Mouse (Mus musculus): ENCODE results near the gene Otoa. TPM values are rescaled to one million over a fixed set of nuclear protein-coding genes. Genes with fewer than 3 reads are reported as not detected.

Gene Otoa
- polyA plus RNA-seq, 1 experiment from 2014 or later: 0.04 TPM

DNA sequence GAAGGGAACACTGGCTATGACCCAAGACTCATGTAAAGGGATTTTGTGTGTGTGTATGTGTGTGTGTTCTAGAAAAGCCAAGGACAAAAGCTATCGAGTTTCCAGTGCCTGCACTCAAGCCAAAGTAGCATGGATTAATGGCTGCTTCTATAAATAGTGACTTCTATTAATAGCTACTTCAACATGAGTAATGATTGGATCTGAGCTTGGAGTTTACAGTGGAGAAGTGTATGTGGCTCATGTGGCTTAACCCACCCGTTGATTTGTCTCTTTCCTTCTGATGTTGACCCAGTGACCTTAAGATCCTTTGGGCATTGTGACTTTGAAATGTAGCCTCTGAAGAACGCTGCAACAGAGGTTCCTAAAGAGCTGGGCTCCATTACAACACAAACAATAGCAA is 29.9 kb downstream of the Otoa start:
- Histone ChIP-seq H3K4me2 (ENCODE audit: low read depth, low read length) (no peak overlapping the region), H3K27me3 (ENCODE audit: insufficient read depth, low read length) (no peaks in the 10 kb centered on the region), H3K4me1 (ENCODE audit: insufficient read depth) (no peaks in the 10 kb centered on the region), H3K36me3 (replicated peaks; ENCODE audit: insufficient read depth, low read length) (no peaks in the 10 kb centered on the region), H3K27ac (ENCODE audit: low read depth) (no peak overlapping the region), H3K9me3 (ENCODE audit: low read length) (no peaks in the 10 kb centered on the region), H3K9ac (replicated peaks) (no peak overlapping the region), H3K4me3 (ENCODE audit: low read depth, low read length) (no peak overlapping the region)
- TF ChIP-seq CTCF (IDR thresholded peaks at IDR 0.05; ENCODE audit: low read depth): no peak
- no peak for TF ChIP-seq EP300 (IDR thresholded peaks at IDR 0.05; ENCODE audit: low read depth)
- WGBS (ENCODE audit: insufficient replicate concordance): 48% methylated on average over 3 of the region's 3 CpGs
- ATAC-seq: no peak
- no peak for DNase-seq

GRCm38 (mm10) chr7:121111762-121112161 is 30.3 kb downstream of the Otoa start:
- H3K4me1 ChIP-seq (ENCODE audit: insufficient read depth): no peaks in the 10 kb centered on the region
- H3K9me3 ChIP-seq (ENCODE audit: low read length): no peaks in the 10 kb centered on the region
- TF ChIP-seq EP300 (IDR thresholded peaks at IDR 0.05; ENCODE audit: low read depth) (no peak), CTCF (IDR thresholded peaks at IDR 0.05; ENCODE audit: low read depth) (no peak)
- no peak for ATAC-seq
- no peak overlapping the region for H3K4me3 ChIP-seq (ENCODE audit: low read depth, low read length)
- H3K4me2 ChIP-seq (ENCODE audit: low read depth, low read length): no peak overlapping the region
- H3K9ac ChIP-seq (replicated peaks): no peak overlapping the region
- DNase-seq: no peak
- H3K27ac ChIP-seq (ENCODE audit: low read depth): no peak overlapping the region
- H3K36me3 ChIP-seq (replicated peaks; ENCODE audit: insufficient read depth, low read length): no peaks in the 10 kb centered on the region
- WGBS (ENCODE audit: insufficient replicate concordance): 32% methylated on average over 3 of the region's 3 CpGs
- H3K27me3 ChIP-seq (ENCODE audit: insufficient read depth, low read length): no peaks in the 10 kb centered on the region

DNA sequence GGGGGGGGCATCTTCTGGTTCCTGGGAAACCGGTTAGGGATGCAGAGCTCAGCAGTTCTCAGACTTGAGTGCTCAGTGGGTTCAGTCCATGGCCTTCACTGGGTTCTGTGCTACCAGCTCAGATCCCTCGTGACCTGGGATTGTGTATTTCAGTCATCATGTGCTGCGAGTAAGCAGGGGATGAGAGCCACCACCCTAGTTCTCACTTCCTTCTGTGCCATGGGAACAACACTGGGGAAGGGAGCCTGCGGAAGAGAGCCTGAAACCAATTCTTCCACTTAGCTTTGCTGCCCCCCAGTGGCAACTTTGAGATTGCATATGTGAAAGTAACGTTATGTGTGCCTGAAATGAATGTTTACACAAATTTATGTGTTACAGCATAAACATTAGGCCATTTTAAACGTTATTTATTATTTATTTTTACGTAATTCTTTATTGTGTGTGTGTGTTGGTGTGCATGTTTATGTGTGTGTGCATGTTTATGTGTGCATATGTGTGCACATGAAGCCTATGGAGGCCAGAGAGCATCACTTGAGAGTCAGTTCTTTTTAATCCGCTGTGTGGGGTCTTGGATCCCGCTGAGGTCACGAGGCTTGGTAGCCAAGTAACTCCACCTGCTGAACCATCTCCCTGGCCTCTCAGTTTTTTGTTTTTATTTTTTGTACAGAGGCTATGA is 38.8 kb downstream of the Otoa start:
- Histone ChIP-seq H3K4me1 (ENCODE audit: insufficient read depth) (no peaks in the 10 kb centered on the region), H3K36me3 (replicated peaks; ENCODE audit: insufficient read depth, low read length) (no peaks in the 10 kb centered on the region), H3K27me3 (ENCODE audit: insufficient read depth, low read length) (no peaks in the 10 kb centered on the region), H3K27ac (ENCODE audit: low read depth) (no peak overlapping the region), H3K9ac (replicated peaks) (no peak overlapping the region), H3K4me3 (ENCODE audit: low read depth, low read length) (no peak overlapping the region), H3K9me3 (ENCODE audit: low read length) (no peaks in the 10 kb centered on the region), H3K4me2 (ENCODE audit: low read depth, low read length) (no peak overlapping the region)
- peak; percentile 56 for ATAC-seq
- 12% methylated on average over 10 of the region's 10 CpGs for WGBS (ENCODE audit: insufficient replicate concordance)
- TF ChIP-seq EP300 (IDR thresholded peaks at IDR 0.05; ENCODE audit: low read depth) (no peak), CTCF (IDR thresholded peaks at IDR 0.05; ENCODE audit: low read depth) (peak; percentile 91)
- peak; percentile 84 for DNase-seq

DNA sequence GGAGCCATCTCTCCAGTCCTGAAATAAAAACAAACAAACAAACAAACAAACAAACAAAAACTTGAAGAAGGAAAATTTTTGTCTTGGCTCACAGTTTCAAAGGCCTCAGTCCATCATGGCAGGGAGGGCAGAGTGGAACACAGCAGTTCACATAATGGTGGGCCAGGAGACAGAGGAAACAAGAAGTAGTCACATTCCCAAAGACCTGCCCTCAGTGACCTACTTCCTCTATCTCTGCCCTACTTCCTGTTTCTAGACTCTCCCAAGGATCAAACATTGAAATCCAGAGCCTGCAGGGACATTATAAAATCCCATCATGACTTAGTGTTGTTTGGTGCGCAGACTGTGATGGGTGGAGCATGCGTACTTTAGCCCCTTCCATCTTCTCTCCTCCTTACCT is 49.4 kb downstream of the Otoa start:
- Histone ChIP-seq H3K4me3 (ENCODE audit: low read depth, low read length) (no peak overlapping the region), H3K27me3 (ENCODE audit: insufficient read depth, low read length) (no peaks in the 10 kb centered on the region), H3K9me3 (ENCODE audit: low read length) (no peaks in the 10 kb centered on the region), H3K27ac (ENCODE audit: low read depth) (no peak overlapping the region), H3K4me1 (ENCODE audit: insufficient read depth) (no peaks in the 10 kb centered on the region), H3K4me2 (ENCODE audit: low read depth, low read length) (no peak overlapping the region), H3K9ac (replicated peaks) (no peak overlapping the region), H3K36me3 (replicated peaks; ENCODE audit: insufficient read depth, low read length) (no peaks in the 10 kb centered on the region)
- ATAC-seq (no peak), DNase-seq (no peak)
- WGBS (ENCODE audit: insufficient replicate concordance): 95% methylated on average over 2 of the region's 2 CpGs
- TF ChIP-seq CTCF (IDR thresholded peaks at IDR 0.05; ENCODE audit: low read depth): no peak
- no peak for TF ChIP-seq EP300 (IDR thresholded peaks at IDR 0.05; ENCODE audit: low read depth)

- no peaks in the 10 kb centered on the region for H3K9me3 ChIP-seq (ENCODE audit: low read length)
- H3K36me3 ChIP-seq (replicated peaks; ENCODE audit: insufficient read depth, low read length): no peaks in the 10 kb centered on the region
- no peak overlapping the region for H3K4me3 ChIP-seq (ENCODE audit: low read depth, low read length)
- H3K9ac ChIP-seq (replicated peaks): no peak overlapping the region
- WGBS (ENCODE audit: insufficient replicate concordance): 72% methylated on average over 5 of the region's 5 CpGs
- DNase-seq: no peak
- H3K27me3 ChIP-seq (ENCODE audit: insufficient read depth, low read length): 0 out of 2 replicates have a peak, but pooled peaks cover 3% of the 10 kb centered on the region
- no peaks in the 10 kb centered on the region for H3K4me1 ChIP-seq (ENCODE audit: insufficient read depth)
- H3K4me2 ChIP-seq (ENCODE audit: low read depth, low read length): no peak overlapping the region
- TF ChIP-seq EP300 (IDR thresholded peaks at IDR 0.05; ENCODE audit: low read depth) (no peak), CTCF (IDR thresholded peaks at IDR 0.05; ENCODE audit: low read depth) (no peak)
- ATAC-seq: no peak
- H3K27ac ChIP-seq (ENCODE audit: low read depth): no peak overlapping the region
These were observed 59.8 kb downstream of the Otoa start for GRCm38 (mm10) chr7:121141274-121141673.

DNA sequence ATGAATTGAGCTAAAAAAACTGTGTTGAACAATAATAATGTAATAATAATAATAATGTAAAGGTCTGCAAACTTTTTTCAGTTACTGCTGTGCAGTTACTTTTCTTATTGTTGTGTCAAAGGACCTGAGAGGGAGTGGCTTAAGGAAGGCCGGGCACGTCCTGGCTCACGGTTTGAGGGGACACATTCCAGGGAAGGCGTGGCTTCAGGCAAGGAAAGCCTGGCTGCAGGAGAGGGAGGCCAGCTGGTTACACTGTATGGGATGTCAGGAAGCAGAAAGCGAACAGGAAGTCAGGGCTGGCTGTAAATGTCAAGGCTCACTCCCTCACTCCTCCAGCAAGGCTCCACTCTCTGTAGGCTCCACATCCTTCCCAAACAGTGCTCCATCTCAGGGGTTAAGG is 69.2 kb downstream of the Otoa start:
- Histone ChIP-seq H3K4me1 (ENCODE audit: insufficient read depth) (no peaks in the 10 kb centered on the region), H3K4me3 (ENCODE audit: low read depth, low read length) (no peak overlapping the region), H3K9me3 (ENCODE audit: low read length) (no peaks in the 10 kb centered on the region), H3K9ac (replicated peaks) (no peak overlapping the region), H3K27me3 (ENCODE audit: insufficient read depth, low read length) (no peaks in the 10 kb centered on the region), H3K36me3 (replicated peaks; ENCODE audit: insufficient read depth, low read length) (no peaks in the 10 kb centered on the region), H3K4me2 (ENCODE audit: low read depth, low read length) (no peak overlapping the region), H3K27ac (ENCODE audit: low read depth) (no peak overlapping the region)
- DNase-seq (no peak), ATAC-seq (no peak)
- 66% methylated on average over 5 of the region's 5 CpGs for WGBS (ENCODE audit: insufficient replicate concordance)
- TF ChIP-seq EP300 (IDR thresholded peaks at IDR 0.05; ENCODE audit: low read depth): no peak
- TF ChIP-seq CTCF (IDR thresholded peaks at IDR 0.05; ENCODE audit: low read depth): no peak
